Mouse (Mus musculus) olfactory bulb, adult 2 months (tissue): ENCODE measurements at regions not wholly inside any gene's neighbourhood (a gene's known extent, or its start where the extent isn't known, plus 50 kb on each side); places are given as distances from the start of the nearest gene placed in this dataset.
A peak's percentile ranks its signal among the peaks of the same experiment; 100 is the strongest.

ENCODE experiments used
- H3K27ac ChIP-seq: fragments of 200-500 bp; 2 replicates; pipeline ENCODE4 v1.5.1; 2012; ENCODE audit warnings: low read depth, low read length; ENCODE audit not compliant: insufficient read depth
- H3K4me1 ChIP-seq: fragments of 200-500 bp; 2 replicates; pipeline ENCODE4 v1.6.1; 2012; ENCODE audit warnings: low read length; ENCODE audit not compliant: control insufficient read depth, insufficient read depth
- H3K4me3 ChIP-seq: fragments of 200-500 bp; 2 replicates; pipeline ENCODE4 v1.5.1; 2012; ENCODE audit warnings: mild to moderate bottlenecking, low read depth, low read length, moderate library complexity; ENCODE audit not compliant: insufficient read depth
- CTCF ChIP-seq: fragments of 200-500 bp; IDR thresholded peaks from 2 replicates; pipeline ENCODE4 v1.5.1; 2012; ENCODE audit warnings: low read depth, mild to moderate bottlenecking, low read length, moderate library complexity; ENCODE audit not compliant: insufficient read depth
- POLR2A ChIP-seq: fragments of 200-500 bp; IDR thresholded peaks from 2 replicates; pipeline ENCODE4 v1.6.1; 2012; ENCODE audit warnings: mild to moderate bottlenecking, low read depth, low read length, moderate library complexity; ENCODE audit not compliant: insufficient read depth
- WGBS: fragments of 180-500 bp; shearing (Covaris S2); methylation state at CpG from one replicate; pipeline ENCODE4 v1.1.7; 2018; 5-methylcytosine and 5-hydroxymethylcytosine counted together

DNA sequence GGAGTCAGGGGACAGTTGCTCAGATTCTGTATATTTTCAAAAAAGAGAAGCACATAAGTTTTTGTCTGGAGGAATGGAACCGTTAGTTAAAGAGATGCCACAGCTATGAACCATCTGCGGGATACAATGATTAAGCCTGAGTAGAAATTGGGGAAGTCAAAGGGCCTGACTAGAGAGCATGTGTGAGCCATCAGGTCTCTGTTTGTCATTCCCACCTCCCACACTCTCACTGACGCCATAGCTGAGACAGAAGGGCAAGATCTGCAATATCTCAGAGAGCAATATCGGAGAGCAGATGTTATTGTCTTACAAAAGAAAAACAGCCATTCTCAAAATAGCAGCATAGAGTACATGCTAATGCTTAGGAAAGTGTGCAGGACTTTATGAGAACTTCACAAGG, 452.8 kb downstream of the Cenpc1 start:
- TF ChIP-seq CTCF (no peak), POLR2A (no peak)
- H3K4me1 ChIP-seq, result no peaks in the 10 kb centered on the region
- WGBS, result 53% methylated on average over 4 of the region's 4 CpGs
- no peak overlapping the region for H3K4me3 ChIP-seq
- peak overlapping the region; percentile 75; the same call in 1 of the 2 replicates for H3K27ac ChIP-seq

DNA sequence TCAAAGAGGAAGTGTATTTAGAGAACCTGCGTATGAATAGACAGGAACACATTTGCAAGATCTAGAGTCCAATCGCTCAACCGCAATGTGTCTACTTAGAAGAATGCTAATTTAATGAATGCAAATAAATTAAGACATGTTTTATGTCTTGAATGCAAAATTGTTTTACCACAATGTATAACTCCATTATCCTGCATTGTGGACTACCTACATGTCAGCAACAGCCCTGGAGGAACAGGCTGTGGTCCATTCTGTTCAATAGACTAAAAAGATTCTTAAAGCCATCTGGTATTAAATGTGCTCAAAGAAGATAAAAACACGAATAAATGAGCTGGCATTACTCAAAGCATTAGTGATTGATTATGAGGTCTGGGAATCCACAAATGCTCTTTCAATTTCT, 456.3 kb downstream of the Cenpc1 start:
- WGBS, result 68% methylated on average over 4 of the region's 4 CpGs
- Histone ChIP-seq H3K27ac (no peak overlapping the region), H3K4me3 (no peak overlapping the region), H3K4me1 (no peaks in the 10 kb centered on the region)
- TF ChIP-seq CTCF (no peak), POLR2A (no peak)

DNA sequence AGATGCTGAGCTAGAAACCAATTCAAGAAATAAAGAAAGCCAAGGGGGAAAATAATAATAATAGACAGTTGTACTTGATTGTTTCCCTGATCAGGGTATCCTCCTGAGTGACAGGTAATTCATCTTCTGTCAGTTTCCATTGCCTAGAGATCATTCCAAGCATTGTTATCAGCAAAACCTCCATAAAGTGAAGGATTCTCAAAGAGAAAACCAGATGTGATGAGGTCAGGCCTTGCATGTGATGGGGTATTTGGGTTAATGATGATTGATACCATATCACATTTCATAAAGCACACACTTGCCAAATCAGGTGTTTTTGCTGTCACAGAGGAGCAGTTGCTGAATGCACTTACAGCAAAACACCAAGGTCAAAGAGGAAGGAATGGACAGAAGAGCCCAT, 467.2 kb downstream of the Cenpc1 start:
- no peak overlapping the region for H3K4me3 ChIP-seq
- no peak for TF ChIP-seq POLR2A
- TF ChIP-seq CTCF, result no peak

DNA sequence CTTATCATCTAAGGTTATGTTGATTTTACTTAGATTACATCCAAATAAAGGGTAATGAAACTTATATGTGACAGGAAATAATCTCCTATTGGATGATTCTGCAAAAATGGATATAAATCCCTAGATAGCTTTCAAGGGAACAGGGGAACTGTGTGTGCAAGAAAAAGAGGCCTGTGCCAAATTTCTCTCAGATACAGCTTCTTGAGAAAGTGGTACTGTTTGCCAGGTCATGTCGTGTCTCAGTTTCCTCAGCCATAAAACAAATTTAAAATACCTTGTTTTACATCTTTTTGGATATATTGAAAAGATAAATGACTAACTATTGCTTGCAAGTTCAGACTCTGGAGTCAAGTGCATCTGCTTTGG, 470.3 kb downstream of the Cenpc1 start:
- WGBS, result 25% methylated on average over 1 of the region's 1 CpGs
- Histone ChIP-seq H3K4me1 (no peaks in the 10 kb centered on the region), H3K27ac (no peak overlapping the region), H3K4me3 (no peak overlapping the region)
- no peak for TF ChIP-seq CTCF
- no peak for TF ChIP-seq POLR2A

More for the DNA sequence above, 467.2 kb downstream of the Cenpc1 start:
- Histone ChIP-seq H3K27ac (0 out of 2 replicates have a peak overlapping the region, but pooled peaks have one; percentile 8), H3K4me1 (no peaks in the 10 kb centered on the region)

DNA sequence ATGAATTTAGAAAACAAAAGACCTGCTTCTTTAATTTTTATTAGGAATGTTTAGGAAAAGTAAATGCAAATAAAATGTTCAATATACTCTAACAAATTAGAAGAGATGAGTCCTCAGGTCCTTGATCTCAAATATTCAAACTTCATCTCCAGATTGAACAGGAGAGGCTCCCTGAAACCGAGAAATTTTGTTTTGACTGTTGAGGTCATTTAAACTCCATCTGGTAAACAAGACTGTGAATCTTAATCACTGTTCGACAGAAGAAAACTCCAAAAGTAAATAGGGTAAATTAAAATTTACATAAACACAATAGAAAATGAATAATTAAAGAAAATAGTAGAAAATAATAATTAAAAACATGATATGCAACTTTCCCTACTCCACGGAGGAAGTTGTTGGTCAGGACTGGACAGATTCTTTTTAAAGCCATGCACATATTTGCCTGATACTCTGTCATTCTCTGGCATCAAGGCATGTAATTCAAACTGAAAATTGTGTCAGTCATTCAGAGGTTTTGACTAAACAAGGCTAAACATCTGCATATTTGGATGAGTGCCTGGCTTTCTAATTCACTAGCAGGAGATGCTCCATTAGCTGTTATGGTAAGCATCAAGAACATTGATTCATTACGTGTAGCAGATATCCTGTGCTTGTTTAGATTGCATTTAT, 470.8 kb downstream of the Cenpc1 start:
- 46% methylated on average over 4 of the region's 4 CpGs for WGBS
- no peak for TF ChIP-seq CTCF
- TF ChIP-seq POLR2A, result no peak

DNA sequence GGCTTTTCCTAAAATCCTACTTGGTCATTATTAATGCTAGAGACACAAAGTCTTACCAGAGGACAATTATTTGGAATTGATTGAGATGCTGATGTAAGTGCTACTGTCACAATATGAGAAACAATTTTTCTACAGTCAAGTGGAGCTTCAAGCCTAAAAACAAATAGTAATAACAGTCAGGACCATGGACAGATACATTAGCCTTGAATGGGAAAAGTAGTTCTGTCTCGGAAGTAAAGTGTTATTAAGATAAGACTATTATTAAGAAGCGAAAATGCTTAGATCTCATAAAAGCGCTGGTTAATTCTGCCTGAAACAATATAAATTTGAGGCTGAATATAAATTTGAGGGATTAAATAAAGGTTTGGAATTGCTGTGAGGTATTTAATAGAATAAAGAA, 473.1 kb downstream of the Cenpc1 start:
- Histone ChIP-seq H3K4me3 (no peak overlapping the region), H3K4me1 (no peaks in the 10 kb centered on the region), H3K27ac (no peak overlapping the region)
- TF ChIP-seq POLR2A, result no peak
- no peak for TF ChIP-seq CTCF
- 54% methylated on average over 3 of the region's 3 CpGs for WGBS

More for the DNA sequence above, 470.8 kb downstream of the Cenpc1 start:
- H3K4me1 ChIP-seq, result no peaks in the 10 kb centered on the region
- no peak overlapping the region for H3K27ac ChIP-seq
- no peak overlapping the region for H3K4me3 ChIP-seq

DNA sequence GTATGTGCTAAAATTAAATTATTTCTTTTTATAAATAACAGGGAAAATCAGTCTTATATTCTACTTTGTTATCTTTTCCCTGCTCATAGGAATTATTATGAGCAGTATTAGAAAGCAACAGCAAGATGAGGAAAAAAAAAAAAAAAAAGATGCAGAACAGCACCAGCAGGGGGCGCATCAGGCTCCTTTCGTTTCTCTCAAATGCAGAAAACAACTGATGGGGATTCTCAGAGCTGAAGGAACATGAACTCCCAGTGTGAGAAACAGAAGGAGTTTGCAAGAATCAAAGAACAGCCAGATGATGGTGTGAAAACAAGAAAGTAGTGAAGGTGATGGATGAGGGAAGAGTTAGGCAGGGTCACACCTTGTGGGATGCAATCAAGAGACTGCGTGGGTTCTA, 478.7 kb downstream of the Cenpc1 start:
- 33% methylated on average over 3 of the region's 3 CpGs for WGBS
- Histone ChIP-seq H3K4me1 (no peaks in the 10 kb centered on the region), H3K4me3 (no peak overlapping the region), H3K27ac (no peak overlapping the region)
- no peak for TF ChIP-seq POLR2A

DNA sequence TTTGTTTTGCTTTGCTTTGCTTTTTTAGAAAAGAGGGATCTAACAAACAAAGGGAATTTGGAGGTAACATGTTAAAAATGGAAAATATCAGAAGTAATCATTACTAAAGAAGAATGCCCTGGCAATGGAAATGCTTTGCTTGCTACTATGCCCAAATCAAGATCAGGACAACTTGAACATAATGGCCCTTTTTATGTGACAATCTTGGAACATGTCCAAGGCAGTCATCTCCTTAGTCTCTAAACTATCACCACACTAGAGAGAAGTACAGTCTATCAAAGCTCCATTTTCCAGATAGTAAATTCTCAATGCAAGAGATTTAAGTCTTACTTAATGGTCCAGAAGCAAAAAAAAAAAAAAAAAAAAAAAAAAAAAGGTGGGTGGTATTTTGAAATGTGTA, 492.9 kb downstream of the Cenpc1 start:
- Histone ChIP-seq H3K4me1 (no peaks in the 10 kb centered on the region), H3K4me3 (no peak overlapping the region), H3K27ac (no peak overlapping the region)
- TF ChIP-seq POLR2A (no peak), CTCF (no peak)

DNA sequence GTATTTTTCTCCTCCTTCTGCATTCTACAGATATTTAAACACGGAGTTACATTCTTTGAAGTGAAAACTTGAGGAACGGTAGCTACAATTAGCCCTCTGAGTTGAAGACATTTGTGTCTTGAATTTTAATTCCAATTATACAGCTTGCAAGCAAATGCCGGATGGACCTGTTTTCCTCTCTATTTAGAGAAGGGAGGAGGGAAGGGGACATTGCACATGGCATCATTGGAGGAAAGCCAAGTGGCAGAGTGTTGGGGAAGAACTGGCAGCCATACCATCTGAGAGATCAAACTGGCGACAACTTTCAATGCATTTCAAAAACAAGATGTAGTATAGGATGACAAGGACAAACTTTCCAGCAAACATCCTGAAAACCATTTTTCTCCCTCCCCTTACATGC, 493.4 kb downstream of the Cenpc1 start:
- WGBS, result 11% methylated on average over 4 of the region's 4 CpGs
- Histone ChIP-seq H3K4me3 (no peak overlapping the region), H3K4me1 (no peaks in the 10 kb centered on the region), H3K27ac (no peak overlapping the region)
- TF ChIP-seq CTCF (no peak), POLR2A (no peak)

DNA sequence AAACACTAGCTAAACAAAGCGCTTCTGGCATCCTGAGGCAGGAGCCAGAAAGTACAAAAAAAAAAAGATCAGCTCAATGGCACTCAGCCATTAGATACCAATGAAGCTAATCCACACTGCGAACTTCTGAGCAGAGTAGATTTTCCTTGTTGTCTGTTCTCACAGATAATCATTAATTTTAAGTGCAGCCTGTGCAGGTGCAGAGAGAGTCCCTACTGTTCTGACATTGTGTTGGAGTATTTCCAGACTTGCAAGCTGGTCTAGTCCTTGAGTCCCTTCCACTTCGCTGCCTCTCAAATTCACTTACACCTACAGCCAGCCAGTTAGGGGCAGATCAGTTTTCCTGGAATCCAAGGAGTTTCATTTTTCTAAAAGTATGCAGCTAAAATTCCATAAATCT, 494.0 kb downstream of the Cenpc1 start:
- H3K4me3 ChIP-seq, result no peak overlapping the region
- TF ChIP-seq CTCF (no peak), POLR2A (no peak)
- no peaks in the 10 kb centered on the region for H3K4me1 ChIP-seq
- WGBS, result 22% methylated on average over 3 of the region's 3 CpGs
- H3K27ac ChIP-seq, result peak overlapping the region; percentile 57; the same call in 1 of the 2 replicates
